Comparison of ENCODE assay signal across 24 mouse cellular contexts in the genomic region with DNA sequence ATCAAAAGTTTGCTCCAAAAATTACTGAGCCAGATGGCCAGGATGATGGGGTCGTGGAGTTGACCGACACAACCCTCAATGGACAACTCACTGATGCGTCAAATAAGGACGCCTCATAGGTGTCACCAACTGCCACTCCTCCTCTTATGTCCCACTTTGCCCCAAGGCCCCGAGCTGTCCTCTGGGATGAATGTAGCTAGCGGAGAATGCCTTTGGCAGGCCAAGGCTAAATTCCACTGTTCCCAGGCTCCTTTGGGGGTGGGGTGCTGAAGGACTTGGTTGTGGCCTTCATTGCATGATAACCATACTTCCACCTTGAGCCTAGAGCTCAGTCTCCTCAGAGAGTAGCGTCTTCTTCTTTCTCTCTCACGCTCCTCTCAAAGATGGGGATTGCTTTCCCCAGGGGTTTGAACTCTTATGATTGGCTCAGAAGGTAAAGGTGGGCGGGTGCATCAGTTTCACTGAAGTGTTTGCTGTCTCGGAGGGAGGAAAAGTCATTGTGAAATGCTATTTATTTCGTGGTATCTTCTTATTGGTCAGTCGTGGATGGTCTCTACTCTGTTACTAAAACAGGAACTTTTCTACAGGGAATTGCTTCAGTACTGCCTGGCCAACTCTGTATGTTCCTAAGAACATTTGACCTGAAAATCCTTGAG. TPM values are rescaled to one million over a fixed set of nuclear protein-coding genes. Genes with fewer than 3 reads are reported as not detected.
DNase-seq lines count a peak whose midpoint lies in the region; ATAC-seq and TF ChIP-seq lines count a peak whose summit lies in the region.
"Had no signal": no experiment of that assay in that cellular context is flagged by ENCODE, and none has a peak within 500 bp of the region (broad histone marks: within the 10 kb centered on the region; RNA-seq: fewer than 3 reads in every experiment).

No protein-coding gene starts in this region.

- peaks cover 91% of the 10 kb centered on the region for H3K4me1 ChIP-seq in bone marrow macrophage, adult 2 months (ENCODE audit: control insufficient read depth, insufficient read depth, low read length)
- no peaks in the 10 kb centered on the region for H3K4me1 ChIP-seq in intestine, postnatal 0 days (replicated peaks; ENCODE audit: control insufficient read depth, insufficient read depth, low read length)
- H3K4me1 ChIP-seq: heart, embryonic 15.5 days; liver, embryonic 13.5 days; lung, embryonic 15.5 days; megakaryocyte, embryonic 14.5 days; midbrain, embryonic 13.5 days had no signal

- ATAC-seq in megakaryocyte progenitor cell, adult 5-6 weeks (replicated peaks; ENCODE audit: poor library complexity) = peak; percentile 81
- no peak for ATAC-seq in intestine, postnatal 0 days
- ATAC-seq: forebrain, postnatal 0 days; midbrain, embryonic 13.5 days had no signal

- no peak overlapping the region for H3K4me3 ChIP-seq in bone marrow macrophage, adult 2 months (ENCODE audit: insufficient read depth, low read length)
- H3K4me3 ChIP-seq in intestine, postnatal 0 days (ENCODE audit: low read depth, low read length) = no peak overlapping the region
- H3K4me3 ChIP-seq: heart, embryonic 15.5 days; liver, embryonic 13.5 days; lung, embryonic 15.5 days; megakaryocyte, embryonic 14.5 days; midbrain, embryonic 13.5 days; myocyte had no signal

- no peak overlapping the region for H3K4me2 ChIP-seq in intestine, postnatal 0 days (replicated peaks; ENCODE audit: low read depth)
- H3K4me2 ChIP-seq: heart, embryonic 15.5 days; hindbrain, embryonic 14.5 days; liver, embryonic 13.5 days; lung, embryonic 15.5 days; midbrain, embryonic 13.5 days had no signal

- no peaks in the 10 kb centered on the region for H3K36me3 ChIP-seq in intestine, postnatal 0 days (ENCODE audit: control insufficient read depth, insufficient read depth)
- H3K36me3 ChIP-seq: heart, embryonic 15.5 days; liver, embryonic 13.5 days; lung, embryonic 15.5 days; midbrain, embryonic 13.5 days had no signal

- no peak for TF ChIP-seq POLR2A in bone marrow macrophage, adult 2 months (IDR thresholded peaks at IDR 0.05; ENCODE audit: borderline replicate concordance, low read depth, low read length)

- no peaks in the 10 kb centered on the region for H3K9me3 ChIP-seq in intestine, postnatal 0 days (ENCODE audit: control insufficient read depth)
- H3K9me3 ChIP-seq: heart, embryonic 15.5 days; liver, embryonic 13.5 days; lung, embryonic 15.5 days; megakaryocyte, embryonic 14.5 days; midbrain, embryonic 13.5 days had no signal

- 71% methylated on average over 12 of the region's 12 CpGs for WGBS in intestine, postnatal 0 days

- DNase-seq in adrenal gland, adult (ENCODE audit: inconsistent age in 2 of 2, low spot score in 1 of 2) = peak; percentile 43 to 77
- DNase-seq in adrenal gland, postnatal 4 days (ENCODE audit: low spot score in 2 of 2) = no peak
- peak; percentile 59 for DNase-seq in adrenal gland, adult 8-10 months
- no peak for DNase-seq in layer of hippocampus, postnatal 14 days (ENCODE audit: low spot score in 2 of 2)
- DNase-seq in embryo, embryonic 9.5 days (ENCODE audit: extremely low spot score) = no peak
- DNase-seq: cerebellum, adult 9-10 months; forebrain, postnatal 0 days; gastrocnemius, postnatal 25 days; heart, postnatal 4 days; kidney, adult 9 months; kidney, postnatal 36 days; liver, embryonic 13.5 days; right cerebral cortex, postnatal 4 days; thymus, postnatal 25 days had no signal

- peak overlapping the region; percentile 82 for H3K27ac ChIP-seq in bone marrow macrophage, adult 2 months (ENCODE audit: insufficient read depth, low read depth, low read length)
- H3K27ac ChIP-seq in intestine, postnatal 0 days (ENCODE audit: low read depth, low read length) = no peak overlapping the region
- H3K27ac ChIP-seq: heart, embryonic 15.5 days; hindbrain, embryonic 14.5 days; liver, embryonic 13.5 days; lung, embryonic 15.5 days; midbrain, embryonic 13.5 days had no signal

- H3K9ac ChIP-seq in intestine, postnatal 0 days (ENCODE audit: low read depth, low read length) = no peak overlapping the region
- H3K9ac ChIP-seq: forebrain, postnatal 0 days; heart, embryonic 15.5 days; hindbrain, embryonic 14.5 days; liver, embryonic 13.5 days; lung, embryonic 15.5 days; midbrain, embryonic 13.5 days had no signal

- no peak for TF ChIP-seq CTCF in bone marrow macrophage, adult 2 months (IDR thresholded peaks at IDR 0.05; ENCODE audit: low read depth, low read length)
- no peak for TF ChIP-seq CTCF in intestine, postnatal 0 days (IDR thresholded peaks at IDR 0.05; ENCODE audit: low read depth)

- H3K27me3 ChIP-seq in intestine, postnatal 0 days (replicated peaks; ENCODE audit: control insufficient read depth, insufficient read depth, low read length) = no peaks in the 10 kb centered on the region
- H3K27me3 ChIP-seq: liver, embryonic 13.5 days; lung, embryonic 15.5 days; midbrain, embryonic 13.5 days had no signal

RNA-seq across cellular contexts. Expression of gene Pik3r5, which starts 11.2 kb away (rescaled TPM):
- 1 to 10 TPM in 1 of 2 experiments, under 1 TPM in 1; 0.87 to 1.1 TPM for total RNA-seq in adrenal gland, postnatal 4 days (2021)
- 1 to 10 TPM; 1.7 to 4.6 (median 2.9) TPM for total RNA-seq in adrenal gland, adult 8-10 months (2022)
- polyA plus RNA-seq in bone marrow macrophage, adult 2 months (2012; ENCODE audit: insufficient read depth, insufficient read length, missing spikeins) = 120 and 122 TPM in 2 replicates
- 10.5 and 12.8 TPM in 2 replicates for total RNA-seq in megakaryocyte progenitor cell, adult 5-6 weeks (2015)
- 6.2 and 7.0 TPM in 2 replicates for total RNA-seq in megakaryocyte progenitor cell, adult 5-6 weeks (2017)
- total RNA-seq in layer of hippocampus, postnatal 14 days (2021) = 1 to 10 TPM; 1.6 to 2.0 TPM
- 0.22 and 0.35 TPM in 2 replicates for polyA plus RNA-seq in intestine, postnatal 0 days (2015; fragmentation: Nextera tagmentation; extraction: Ambion mirVana)

RNA-seq across cellular contexts. Expression of gene Ntn1, which starts 42.5 kb away (rescaled TPM):
- 10 to 100 TPM; 16.8 to 23.4 TPM for total RNA-seq in adrenal gland, postnatal 4 days (2021)
- 10 to 100 TPM; 14.3 to 20.8 (median 16.2) TPM for total RNA-seq in adrenal gland, adult 8-10 months (2022)
- polyA plus RNA-seq in bone marrow macrophage, adult 2 months (2012; ENCODE audit: insufficient read depth, insufficient read length, missing spikeins) = 0.09 TPM in 1 of 2 replicates, not detected in the other
- total RNA-seq in megakaryocyte progenitor cell, adult 5-6 weeks (2015) = not detected in 2 replicates
- not detected in 2 replicates for total RNA-seq in megakaryocyte progenitor cell, adult 5-6 weeks (2017)
- 1 to 10 TPM; 7.1 to 7.4 TPM for total RNA-seq in layer of hippocampus, postnatal 14 days (2021)
- polyA plus RNA-seq in intestine, postnatal 0 days (2015; fragmentation: Nextera tagmentation; extraction: Ambion mirVana) = 8.7 and 8.8 TPM in 2 replicates
- total RNA-seq: MEL had no signal

RNA-seq across cellular contexts. Expression of gene Pik3r6, which starts 59.7 kb away (rescaled TPM):
- 1 to 10 TPM; 4.7 to 5.0 TPM for total RNA-seq in adrenal gland, postnatal 4 days (2021)
- total RNA-seq in adrenal gland, adult 8-10 months (2022) = 1 to 10 TPM; 2.4 to 4.8 (median 3.5) TPM
- polyA plus RNA-seq in bone marrow macrophage, adult 2 months (2012; ENCODE audit: insufficient read depth, insufficient read length, missing spikeins) = 30.1 and 35.5 TPM in 2 replicates
- total RNA-seq in megakaryocyte progenitor cell, adult 5-6 weeks (2015) = 5.5 and 6.4 TPM in 2 replicates
- 6.8 and 9.8 TPM in 2 replicates for total RNA-seq in megakaryocyte progenitor cell, adult 5-6 weeks (2017)
- 1 to 10 TPM; 3.5 to 3.8 TPM for total RNA-seq in layer of hippocampus, postnatal 14 days (2021)
- 1.0 and 1.4 TPM in 2 replicates for polyA plus RNA-seq in intestine, postnatal 0 days (2015; fragmentation: Nextera tagmentation; extraction: Ambion mirVana)

Comparison
In these comparisons a context has a peak if more than half of its experiments do, and no peak if none do; other contexts are left out.
1. DNase-seq: peak in adrenal gland, adult (2 of 2) and adrenal gland, adult 8-10 months (single experiment); none in adrenal gland, postnatal 4 days (0 of 2), layer of hippocampus, postnatal 14 days (0 of 2) and embryo, embryonic 9.5 days (single experiment).
2. RNA of gene Ntn1, which starts 42.5 kb away (total RNA-seq): 16.8 to 23.4 TPM in adrenal gland, postnatal 4 days, 14.3 to 20.8 TPM in adrenal gland, adult 8-10 months and 7.1 to 7.4 TPM in layer of hippocampus, postnatal 14 days; not detected in megakaryocyte progenitor cell, adult 5-6 weeks; every median in the first group is over 4 times any median in the second.